Mouse (Mus musculus) testis, postnatal 10 days (tissue): ENCODE measurements around the gene Ntm.

Experiments
- DNase-seq: peaks from one replicate; pipeline ENCODE4 v3.0.0; 2021; ENCODE audit warnings: low spot score

The Ntm gene

DNA sequence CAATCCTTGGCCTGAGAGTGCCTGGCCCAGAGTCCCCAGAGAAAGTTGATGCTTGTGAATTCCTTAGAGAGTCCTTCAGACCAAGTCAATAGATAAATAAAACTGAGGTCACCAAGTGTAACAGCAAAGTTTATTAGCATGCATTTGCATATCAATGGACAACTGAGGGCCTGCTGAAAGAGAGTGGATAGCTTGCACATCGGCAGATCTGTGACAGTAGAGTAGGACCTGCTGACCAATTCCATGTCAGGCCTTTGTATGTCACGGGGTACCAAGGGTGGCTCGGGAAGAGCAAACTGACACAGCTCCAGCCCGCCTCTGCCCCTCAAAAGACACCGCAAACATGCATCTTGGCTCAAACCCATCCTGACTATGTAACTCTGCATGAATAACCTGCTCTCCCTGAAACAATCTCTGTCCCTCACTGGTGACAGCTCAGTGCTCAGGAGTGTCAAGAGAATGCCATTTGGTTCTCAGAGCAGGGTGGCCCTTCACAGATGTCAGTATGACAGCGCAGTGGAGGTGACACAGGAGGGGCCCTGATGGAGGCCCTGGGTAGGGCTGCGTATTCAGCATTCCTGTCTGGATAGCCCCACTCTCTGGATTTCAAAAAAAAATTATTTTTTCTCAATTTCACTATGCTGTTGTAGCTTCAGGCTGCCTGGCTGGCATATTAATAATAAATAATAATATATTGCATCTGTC is 305.0 kb downstream of the Ntm start:
- no peak for DNase-seq

DNA sequence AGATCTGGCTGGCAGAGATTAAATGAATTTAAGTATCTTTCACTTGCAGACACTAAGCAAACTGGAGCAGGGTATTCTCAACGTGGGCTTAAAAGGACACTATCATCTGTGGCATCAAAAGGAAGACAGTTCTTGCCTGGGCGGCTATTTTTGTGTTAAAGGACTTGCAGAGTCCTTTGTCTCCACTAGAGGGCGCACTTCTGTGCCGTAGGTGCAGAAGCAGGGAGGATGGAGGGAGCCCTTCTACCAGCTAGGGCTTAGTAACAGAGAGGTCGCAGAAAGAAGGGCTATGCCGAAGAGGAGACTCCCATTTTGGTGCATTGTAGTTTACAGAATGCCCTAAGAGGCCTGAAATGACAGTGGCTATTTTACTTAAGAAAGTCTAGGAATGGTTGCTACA is 308.1 kb downstream of the Ntm start:
- peak; percentile 59 for DNase-seq

- DNase-seq = no peak
These were observed 309.2 kb downstream of the Ntm start for GRCm38 (mm10) chr9:29653678-29654235.

DNA sequence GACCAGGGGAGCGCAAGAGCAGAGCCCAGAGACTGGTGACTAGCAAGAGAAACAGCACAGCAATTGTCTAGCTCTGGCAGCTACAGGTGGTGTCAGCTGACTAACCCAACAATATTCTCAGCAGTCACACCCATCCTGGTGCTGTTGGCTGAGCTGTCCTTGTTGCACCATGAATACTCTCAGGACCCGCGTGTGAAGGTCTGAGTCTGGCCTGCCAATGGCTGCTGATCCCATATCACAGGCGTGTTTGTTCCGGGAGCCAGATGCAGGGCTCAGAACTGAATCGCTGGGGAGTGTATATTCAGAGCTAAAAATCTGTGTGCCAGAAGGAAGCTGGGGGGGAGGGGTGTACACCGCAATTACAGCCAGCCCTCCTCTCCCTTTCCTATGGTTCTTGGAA is 310.1 kb downstream of the Ntm start:
- no peak for DNase-seq

GRCm38 (mm10) chr9:29651856-29652255 is 311.1 kb downstream of the Ntm start:
- DNase-seq = no peak

DNA sequence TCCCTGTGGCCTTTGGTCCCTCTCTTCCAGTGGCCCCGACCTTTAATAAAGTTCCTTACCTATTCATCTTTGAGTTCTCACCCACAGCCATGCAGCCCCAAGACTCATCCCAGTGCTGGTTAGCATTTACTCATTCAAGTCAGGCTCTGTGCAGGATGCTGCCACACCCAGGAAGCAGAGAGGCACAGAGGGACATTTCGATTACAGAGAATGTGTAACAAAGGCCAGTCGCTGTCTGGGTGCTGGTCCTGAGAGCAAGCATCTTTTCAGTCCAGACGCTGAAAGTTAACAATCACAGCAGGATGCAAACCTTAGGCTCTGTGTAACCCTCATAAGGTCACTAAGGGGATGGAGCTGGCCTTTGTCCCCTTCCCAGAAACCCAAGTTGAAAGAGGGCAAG is 311.7 kb downstream of the Ntm start:
- no peak for DNase-seq

- no peak for DNase-seq
These were observed 312.3 kb downstream of the Ntm start for GRCm38 (mm10) chr9:29650679-29651078.

- DNase-seq = no peak
These were observed 312.7 kb downstream of the Ntm start for GRCm38 (mm10) chr9:29650266-29650665.

DNA sequence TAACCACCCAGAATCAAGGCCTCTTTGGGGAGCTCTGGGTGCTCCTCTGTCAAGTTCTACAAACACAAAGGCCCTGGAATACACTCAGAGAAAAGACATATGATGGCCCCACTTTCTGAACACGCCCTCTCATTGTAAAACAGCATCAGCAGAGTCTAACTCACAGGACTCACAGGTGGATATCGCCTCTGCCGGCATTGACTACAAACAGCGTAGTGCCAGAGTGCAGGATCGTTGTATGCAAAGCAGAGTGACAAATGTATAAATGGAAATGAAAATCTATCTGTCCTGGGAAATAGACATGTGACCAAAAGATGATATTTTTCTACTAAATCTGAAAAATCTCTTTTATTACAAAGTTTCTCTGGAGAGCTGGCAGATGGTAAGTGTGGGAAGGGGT is 314.7 kb downstream of the Ntm start:
- DNase-seq = no peak

- no peak for DNase-seq
These were observed 315.2 kb downstream of the Ntm start for GRCm38 (mm10) chr9:29647764-29648163.

DNA sequence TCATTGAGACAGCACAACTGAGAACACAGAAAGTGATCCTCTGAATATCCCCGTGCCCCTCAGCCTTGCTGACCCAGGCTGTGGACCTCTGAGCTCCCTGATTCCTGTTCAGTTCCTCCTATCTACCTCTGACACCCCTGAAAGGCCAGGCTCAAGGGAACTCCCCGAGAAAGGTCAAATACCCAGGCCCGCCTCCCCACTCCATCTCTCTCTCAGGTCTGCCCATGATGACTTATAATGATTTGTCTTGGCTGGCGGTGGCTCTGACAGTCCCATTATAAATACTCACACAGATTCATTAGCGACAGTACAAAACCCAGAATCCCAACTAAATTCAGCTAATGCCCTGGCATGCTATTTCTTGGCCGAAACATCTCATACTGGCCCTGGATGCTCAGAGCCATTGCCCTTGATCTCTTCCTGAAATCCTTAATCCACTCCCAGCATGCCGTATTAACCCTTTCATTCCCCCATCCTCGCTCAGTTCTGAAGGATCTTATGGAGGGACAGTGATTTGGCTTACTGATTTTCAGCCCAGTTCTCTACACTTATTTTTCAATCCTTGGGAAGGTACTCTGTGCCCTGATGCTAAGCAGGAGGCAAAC is 317.0 kb downstream of the Ntm start:
- no peak for DNase-seq

DNA sequence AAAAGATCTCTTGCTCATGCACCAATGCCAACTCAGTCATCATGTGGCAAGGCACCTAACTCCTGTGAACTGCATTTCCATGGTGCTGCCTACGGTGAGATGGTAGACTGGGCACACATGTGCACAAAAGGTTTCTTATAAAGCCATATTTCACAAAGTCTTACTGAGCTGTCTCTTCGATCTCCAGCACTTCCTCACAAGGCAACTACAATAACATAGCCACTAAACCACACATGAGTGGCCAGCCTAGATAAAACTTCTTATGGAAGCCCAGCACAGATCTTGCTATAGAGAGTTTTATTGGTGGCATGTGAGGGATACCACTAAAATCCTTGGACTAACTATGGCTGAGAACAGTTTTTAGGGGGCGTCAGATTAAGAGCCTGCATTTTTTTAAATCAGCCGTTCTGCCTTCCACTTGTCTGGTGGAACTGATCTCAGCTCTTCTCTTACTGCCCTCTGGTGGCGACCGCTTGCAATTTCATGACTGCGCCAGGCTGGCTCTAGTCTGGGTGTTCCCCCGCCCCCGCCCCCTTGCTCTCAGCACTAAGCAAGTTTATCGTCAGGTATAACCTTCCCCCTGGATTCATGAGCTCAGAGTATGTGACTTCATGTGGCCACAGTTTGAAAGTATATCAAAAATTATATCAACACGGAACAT is 319.8 kb downstream of the Ntm start:
- peak; percentile 81 for DNase-seq

GRCm38 (mm10) chr9:29637335-29637734 is 325.6 kb downstream of the Ntm start:
- no peak for DNase-seq

DNA sequence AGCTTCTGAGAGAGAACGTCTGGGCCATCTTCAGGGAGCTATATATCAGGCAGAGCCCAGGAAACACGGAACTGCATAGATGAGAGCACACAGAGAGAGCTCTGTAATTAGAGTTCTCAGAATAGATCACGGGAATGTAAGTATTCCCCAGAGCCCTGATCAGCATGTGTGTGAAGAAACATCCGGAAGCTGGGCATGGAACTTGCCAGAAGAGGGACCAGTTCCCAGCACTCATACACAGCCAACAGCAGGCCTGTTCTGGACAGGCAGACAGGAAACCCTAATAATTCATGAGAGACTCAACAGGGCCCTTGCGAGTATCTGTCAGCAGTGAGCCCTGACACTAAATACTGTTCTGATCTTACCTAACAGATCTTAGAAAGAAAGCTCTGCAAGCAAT is 345.8 kb downstream of the Ntm start:
- DNase-seq = no peak

- DNase-seq = no peak
These were observed 350.8 kb downstream of the Ntm start for GRCm38 (mm10) chr9:29612020-29612612.

DNA sequence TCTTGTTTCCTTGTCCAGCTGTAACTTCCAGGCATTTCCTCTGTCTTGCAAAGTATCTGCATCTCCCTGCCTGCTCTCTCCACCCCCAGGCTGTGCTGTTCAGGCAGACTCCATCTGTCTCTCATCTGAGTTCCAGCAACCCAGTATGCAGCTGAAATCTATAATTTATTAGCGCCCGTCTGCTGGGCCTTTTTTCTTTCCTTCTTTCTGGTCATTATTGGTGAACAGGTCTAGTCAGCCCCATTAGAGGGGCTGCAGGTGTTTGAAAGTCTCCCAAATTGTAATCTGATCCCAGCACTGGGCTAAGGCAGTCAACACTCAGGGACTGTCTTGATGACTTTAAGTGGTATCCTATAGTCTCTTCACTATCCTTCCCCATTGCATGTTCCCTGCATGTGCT is 352.1 kb downstream of the Ntm start:
- DNase-seq = no peak

DNA sequence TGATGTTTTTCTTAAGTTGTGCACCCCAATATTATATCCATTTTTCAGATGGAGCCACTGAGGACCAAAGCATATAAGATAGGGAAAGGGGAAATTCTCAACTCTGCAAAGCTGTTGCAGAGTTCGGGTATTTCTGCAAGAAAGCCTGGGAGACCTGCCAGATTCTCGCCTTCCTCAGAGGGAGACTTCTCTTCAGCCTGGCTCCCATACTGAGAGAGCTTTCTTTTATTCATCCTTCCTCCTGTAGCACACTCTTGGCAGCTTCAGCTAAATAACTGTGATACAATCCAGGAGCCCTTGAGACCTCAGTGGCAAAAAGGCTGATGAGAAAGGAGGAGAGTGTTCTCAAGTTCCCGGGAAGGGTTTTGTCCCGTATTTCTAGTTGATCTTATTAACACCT is 365.3 kb downstream of the Ntm start:
- no peak for DNase-seq

DNA sequence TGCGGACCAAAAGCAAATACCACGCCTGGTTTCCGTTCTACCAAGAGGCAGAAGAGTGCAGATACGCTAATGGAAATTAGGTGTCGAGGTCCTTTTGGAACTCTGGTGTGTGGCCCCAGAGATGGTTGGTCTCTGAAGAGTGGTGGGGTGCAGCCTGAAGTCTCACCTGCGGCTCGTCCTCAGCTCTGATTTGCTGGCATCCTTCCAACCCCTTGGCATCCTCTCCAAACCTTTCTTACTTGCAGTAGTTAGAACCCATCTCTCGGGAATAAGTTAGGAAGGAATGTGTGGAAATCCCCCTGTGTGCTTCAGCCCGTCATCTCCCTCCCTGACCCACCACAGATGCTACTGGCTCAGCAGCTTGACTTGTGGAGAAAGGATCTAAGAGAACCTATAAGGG is 367.6 kb downstream of the Ntm start:
- DNase-seq = no peak

DNA sequence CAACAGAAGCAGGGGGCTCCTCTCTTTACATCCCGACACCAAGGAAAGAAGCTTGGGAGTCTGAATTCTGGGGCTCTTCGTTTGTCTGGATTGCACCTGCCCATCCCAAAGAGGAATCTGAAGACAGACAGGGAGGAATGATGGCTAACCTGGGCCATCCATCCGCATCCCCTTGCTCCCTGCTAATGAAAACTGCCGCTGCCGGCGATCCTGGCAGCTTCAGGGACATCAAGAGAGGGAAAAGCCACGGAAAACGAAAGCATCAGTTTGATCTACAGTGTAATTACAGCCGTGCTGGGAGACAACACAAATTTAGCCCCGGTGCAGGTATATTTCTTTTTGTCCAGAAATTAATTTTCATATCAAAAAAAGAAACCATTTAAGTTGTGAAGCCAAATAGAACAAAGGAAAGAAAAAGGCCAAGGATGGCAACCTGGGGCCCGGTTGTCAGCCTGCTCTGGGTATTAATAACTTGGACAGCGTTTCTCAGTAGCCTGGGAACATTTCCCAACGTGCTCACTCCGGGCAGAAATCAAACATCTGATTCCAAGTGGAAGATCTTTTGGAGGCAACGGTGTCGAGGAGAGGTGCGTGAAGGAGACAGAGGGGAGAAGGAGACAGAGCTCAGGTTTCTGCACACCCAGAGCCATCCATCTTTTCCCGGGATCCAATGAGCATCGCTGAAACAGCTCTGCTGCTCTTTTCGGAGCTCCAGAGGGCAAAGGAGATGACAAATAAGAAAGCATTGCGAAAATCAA is 368.2 kb downstream of the Ntm start:
- no peak for DNase-seq

DNA sequence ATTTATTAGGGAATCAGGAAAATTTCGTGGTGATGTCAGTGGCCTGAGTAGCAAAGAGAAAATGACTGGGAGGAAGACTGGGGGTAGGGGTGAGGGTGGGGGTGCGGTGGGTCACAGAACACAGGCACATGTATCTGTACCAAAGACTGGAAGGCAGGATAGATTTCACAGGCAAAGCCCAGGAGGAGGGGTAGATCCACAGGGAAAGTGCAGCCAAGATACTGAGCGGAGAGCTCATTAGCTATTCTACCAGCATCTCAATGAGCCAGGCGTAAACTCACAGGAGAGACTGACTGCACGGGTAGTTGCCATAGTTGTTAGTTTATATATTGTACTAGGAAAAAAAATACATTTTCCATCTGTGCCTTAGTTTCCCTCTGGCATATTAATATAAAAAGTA is 375.6 kb downstream of the Ntm start:
- DNase-seq = no peak

GRCm38 (mm10) chr9:29586381-29586770 is 376.6 kb downstream of the Ntm start:
- no peak for DNase-seq

DNA sequence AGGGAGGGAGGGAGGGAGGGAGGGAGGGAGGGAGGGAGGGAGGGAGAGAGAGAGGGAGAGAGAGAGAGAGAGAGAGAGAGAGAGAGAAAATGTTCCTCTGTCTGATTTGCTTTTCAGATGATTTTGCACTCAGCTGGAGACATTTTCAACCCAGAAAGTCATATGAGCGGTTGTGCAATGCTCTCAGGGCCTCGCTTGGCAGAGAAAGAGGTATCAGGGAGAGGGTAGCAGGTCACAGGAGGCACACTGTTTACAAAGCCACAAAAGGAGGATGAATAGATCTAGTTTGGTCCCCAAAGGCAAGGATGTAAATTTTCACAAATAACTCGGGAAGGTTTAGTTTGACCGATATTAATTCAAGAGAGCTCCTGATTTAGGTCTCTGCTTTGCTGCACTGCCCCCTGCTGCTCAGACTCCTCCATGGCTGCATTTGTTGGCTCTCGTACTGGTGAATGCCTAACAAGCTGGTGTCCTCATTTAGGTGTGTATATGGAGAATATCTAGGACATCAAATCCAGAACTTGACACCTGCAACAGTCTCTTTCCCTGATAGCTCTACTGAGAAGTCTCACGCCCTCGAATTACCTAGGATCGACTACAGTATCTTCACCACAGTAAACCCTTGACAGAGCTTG is 377.1 kb downstream of the Ntm start:
- DNase-seq = peak; percentile 68
